Mouse (Mus musculus): Measurements from ENCODE around the gene Dhx29.

The Dhx29 gene
- long read RNA-seq, experiment 1, full-length matches to known transcripts = 3 of 17 reads
- long read RNA-seq, experiment 1, partial matches to known transcripts = 13 of 17 reads
- long read RNA-seq, experiment 1, other reads (novel, unspliced or antisense) = 1 of 17 reads
- long read RNA-seq, experiment 2, partial matches to known transcripts = 27 of 31 reads
- long read RNA-seq, experiment 2, other reads (novel, unspliced or antisense) = 3 of 31 reads

- intact Hi-C loops (cut with DNase I) = no loop called here
These were observed at the start of gene Dhx29, which contains the start of gene Mtrex for GRCm38 (mm10) chr13:112927287-112928001. Gene Dhx29, plus strand, starts transcription at chr13:112927454. Gene Mtrex, minus strand, starts transcription at chr13:112927398.

GRCm38 (mm10) chr13:112887234-112887633 is 40.0 kb upstream of the Dhx29 start:
- intact Hi-C loops (cut with DNase I) = no loop called here

- intact Hi-C loops (cut with DNase I) = no loop called here
These were observed 25.1 kb upstream of the Dhx29 start for GRCm38 (mm10) chr13:112902176-112902575.

GRCm38 (mm10) chr13:112909663-112910062 is 17.6 kb upstream of the Dhx29 start:
- intact Hi-C loops (cut with DNase I) = loop anchor here (5.0 kb wide), 2 partner anchors 37 to 237 kb away; no protein-coding TSS in a partner anchor

GRCm38 (mm10) chr13:112910434-112910833 is 16.8 kb upstream of the Dhx29 start:
- intact Hi-C loops (cut with DNase I) = loop anchor here (5.0 kb wide), 1 partner anchor 238 kb away; no protein-coding TSS in a partner anchor

- intact Hi-C loops (cut with DNase I) = no loop called here
These were observed 8.0 kb upstream of the Dhx29 start for GRCm38 (mm10) chr13:112919141-112919865.

- intact Hi-C loops (cut with DNase I) = no loop called here
These were observed 6.3 kb upstream of the Dhx29 start for GRCm38 (mm10) chr13:112920906-112921305.

GRCm38 (mm10) chr13:112925266-112925665 is 2.0 kb upstream of the Dhx29 start:
- intact Hi-C loops (cut with DNase I) = no loop called here

- intact Hi-C loops (cut with DNase I) = no loop called here
These were observed 1.3 kb upstream of the Dhx29 start for GRCm38 (mm10) chr13:112925976-112926375.

- intact Hi-C loops (cut with DNase I) = no loop called here
These were observed 458 bp upstream of the Dhx29 start for GRCm38 (mm10) chr13:112926796-112927195.

GRCm38 (mm10) chr13:112928038-112928668 is 899 bp downstream of the Dhx29 start:
- intact Hi-C loops (cut with DNase I) = no loop called here

- intact Hi-C loops (cut with DNase I) = no loop called here
These were observed 10.9 kb downstream of the Dhx29 start for GRCm38 (mm10) chr13:112938130-112938529.

GRCm38 (mm10) chr13:112941879-112942330 is 14.7 kb downstream of the Dhx29 start:
- intact Hi-C loops (cut with DNase I) = no loop called here

GRCm38 (mm10) chr13:112945312-112945711 is 18.1 kb downstream of the Dhx29 start:
- intact Hi-C loops (cut with DNase I) = no loop called here

GRCm38 (mm10) chr13:112945900-112946299 is 18.6 kb downstream of the Dhx29 start:
- intact Hi-C loops (cut with DNase I) = no loop called here

- intact Hi-C loops (cut with DNase I) = no loop called here
These were observed 26.8 kb downstream of the Dhx29 start for GRCm38 (mm10) chr13:112954067-112954466.

- intact Hi-C loops (cut with DNase I) = no loop called here
These were observed 35.8 kb downstream of the Dhx29 start for GRCm38 (mm10) chr13:112963081-112963480.

- intact Hi-C loops (cut with DNase I) = no loop called here
These were observed 37.2 kb downstream of the Dhx29 start for GRCm38 (mm10) chr13:112964421-112964820.

- intact Hi-C loops (cut with DNase I) = no loop called here
These were observed 40.0 kb downstream of the Dhx29 start for GRCm38 (mm10) chr13:112967267-112967666.

- intact Hi-C loops (cut with DNase I) = no loop called here
These were observed 49.5 kb downstream of the Dhx29 start for GRCm38 (mm10) chr13:112976720-112977119.

Data from adrenal gland (tissue).